9 mouse cellular contexts compared by ENCODE assay signal in genomic region chr15:102116753-102117415, GRCm38 (mm10). TPM values are rescaled to one million over a fixed set of nuclear protein-coding genes. Genes with fewer than 3 reads are reported as not detected.
DNase-seq lines count a peak whose midpoint lies in the region; ATAC-seq and TF ChIP-seq lines count a peak whose summit lies in the region.
"Had no signal": no experiment of that assay in that cellular context is flagged by ENCODE, and none has a peak within 500 bp of the region (broad histone marks: within the 10 kb centered on the region; RNA-seq: fewer than 3 reads in every experiment).

No protein-coding gene starts in this region.

- TF ChIP-seq CTCF in lung, postnatal 0 days (IDR thresholded peaks at IDR 0.05) = no peak

- no peak for TF ChIP-seq EP300 in lung, postnatal 0 days (IDR thresholded peaks at IDR 0.05)

- no peak overlapping the region for H3K27ac ChIP-seq in lung, postnatal 0 days (ENCODE audit: low read length)
- peak overlapping the region; percentile 84 for H3K27ac ChIP-seq in forebrain, embryonic 13.5 days
- H3K27ac ChIP-seq in neural tube, embryonic 14.5 days (ENCODE audit: low read depth, low read length) = peak overlapping the region; percentile 7; the same call in 1 of the 2 replicates
- H3K27ac ChIP-seq: limb, embryonic 13.5 days had no signal

- peak; percentile 9; the same call in 1 of the 2 replicates for ATAC-seq in lung, postnatal 0 days
- ATAC-seq in forebrain, embryonic 13.5 days = peak; percentile 73
- ATAC-seq in neural tube, embryonic 14.5 days (ENCODE audit: low read depth) = peak; percentile 72

- H3K4me1 ChIP-seq in lung, postnatal 0 days (ENCODE audit: insufficient read depth, low read depth, low read length) = no peaks in the 10 kb centered on the region
- H3K4me1 ChIP-seq in forebrain, embryonic 13.5 days = peaks cover 29% of the 10 kb centered on the region
- peaks cover 3% of the 10 kb centered on the region; the same call in 1 of the 2 replicates for H3K4me1 ChIP-seq in neural tube, embryonic 14.5 days (ENCODE audit: control insufficient read depth, insufficient read depth, low read length)

- peak; percentile 19 to 35 for DNase-seq in heart, adult 9 months (ENCODE audit: low spot score in 2 of 2)
- no peak for DNase-seq in heart, adult 8-10 months (ENCODE audit: low spot score)
- DNase-seq in lung, postnatal 0 days (ENCODE audit: low spot score) = peak; percentile 13
- no peak for DNase-seq in lung, postnatal 4 days
- no peak for DNase-seq in thymus, postnatal 36 days
- DNase-seq in layer of hippocampus, adult 8-10 months (ENCODE audit: low spot score in 2 of 2) = no peak

- H3K9me3 ChIP-seq in lung, postnatal 0 days (ENCODE audit: low read length) = no peaks in the 10 kb centered on the region
- H3K9me3 ChIP-seq in forebrain, embryonic 13.5 days (replicated peaks) = no peaks in the 10 kb centered on the region
- H3K9me3 ChIP-seq in neural tube, embryonic 14.5 days (ENCODE audit: control insufficient read depth, low read length) = no peaks in the 10 kb centered on the region
- H3K9me3 ChIP-seq: limb, embryonic 13.5 days had no signal

- H3K4me3 ChIP-seq in lung, postnatal 0 days (ENCODE audit: low read depth, low read length) = no peak overlapping the region
- H3K4me3 ChIP-seq in forebrain, embryonic 13.5 days = no peak overlapping the region
- H3K4me3 ChIP-seq in neural tube, embryonic 14.5 days (ENCODE audit: low read depth, low read length) = no peak overlapping the region
- H3K4me3 ChIP-seq: limb, embryonic 13.5 days had no signal

- H3K9ac ChIP-seq in lung, postnatal 0 days (replicated peaks; ENCODE audit: low read depth) = no peak overlapping the region
- no peak overlapping the region for H3K9ac ChIP-seq in forebrain, embryonic 13.5 days
- H3K9ac ChIP-seq in neural tube, embryonic 14.5 days (replicated peaks; ENCODE audit: low read depth, low read length) = no peak overlapping the region
- H3K9ac ChIP-seq: limb, embryonic 13.5 days had no signal

- H3K4me2 ChIP-seq in lung, postnatal 0 days (replicated peaks; ENCODE audit: low read depth, low read length) = no peak overlapping the region
- no peak overlapping the region for H3K4me2 ChIP-seq in forebrain, embryonic 13.5 days
- H3K4me2 ChIP-seq in neural tube, embryonic 14.5 days (ENCODE audit: low read depth, low read length) = no peak overlapping the region
- H3K4me2 ChIP-seq: limb, embryonic 13.5 days had no signal

- WGBS in lung, postnatal 0 days = 70% methylated on average over 11 of the region's 11 CpGs
- 58% methylated on average over 11 of the region's 11 CpGs for WGBS in forebrain, embryonic 13.5 days
- 70% methylated on average over 11 of the region's 11 CpGs for WGBS in neural tube, embryonic 14.5 days

- peaks cover 53% of the 10 kb centered on the region for H3K36me3 ChIP-seq in lung, postnatal 0 days (ENCODE audit: insufficient read depth, low read length)
- H3K36me3 ChIP-seq in forebrain, embryonic 13.5 days (ENCODE audit: poor library complexity, severe bottlenecking) = peaks cover 60% of the 10 kb centered on the region
- peaks cover 31% of the 10 kb centered on the region for H3K36me3 ChIP-seq in neural tube, embryonic 14.5 days (ENCODE audit: control insufficient read depth, insufficient read depth, low read length)

- no peaks in the 10 kb centered on the region for H3K27me3 ChIP-seq in lung, postnatal 0 days (replicated peaks; ENCODE audit: insufficient read depth, low read length)
- H3K27me3 ChIP-seq in forebrain, embryonic 13.5 days = 0 out of 2 replicates have a peak, but pooled peaks cover 2% of the 10 kb centered on the region
- H3K27me3 ChIP-seq in neural tube, embryonic 14.5 days (ENCODE audit: control insufficient read depth, insufficient read depth, low read length) = no peaks in the 10 kb centered on the region
- H3K27me3 ChIP-seq: limb, embryonic 13.5 days had no signal

RNA-seq across cellular contexts. Expression of gene Tns2, which starts 16.7 kb away (rescaled TPM):
- 100 to 1,000 TPM; 123 to 146 (median 133) TPM for total RNA-seq in heart, adult 8-10 months (2022)
- polyA plus RNA-seq in lung, postnatal 0 days (2015; fragmentation: Nextera tagmentation; extraction: Ambion mirVana) = 48.7 and 51.6 TPM in 2 replicates
- polyA plus RNA-seq in forebrain, embryonic 13.5 days (2015; fragmentation: Nextera tagmentation; extraction: Ambion mirVana) = 4.5 and 6.7 TPM in 2 replicates
- polyA plus RNA-seq in neural tube, embryonic 14.5 days (2014; fragmentation: Nextera tagmentation; extraction: Ambion mirVana) = 4.3 and 9.5 TPM in 2 replicates
- total RNA-seq in layer of hippocampus, adult 8-10 months (2022) = 10 to 100 TPM; 22.4 to 26.9 (median 24.8) TPM

RNA-seq across cellular contexts. Expression of gene Spryd3, which starts 19.1 kb away (rescaled TPM):
- total RNA-seq in heart, adult 8-10 months (2022) = 10 to 100 TPM; 13.2 to 16.8 (median 15.6) TPM
- 20.4 and 22.2 TPM in 2 replicates for polyA plus RNA-seq in lung, postnatal 0 days (2015; fragmentation: Nextera tagmentation; extraction: Ambion mirVana)
- polyA plus RNA-seq in forebrain, embryonic 13.5 days (2015; fragmentation: Nextera tagmentation; extraction: Ambion mirVana) = 21.7 and 25.4 TPM in 2 replicates
- polyA plus RNA-seq in neural tube, embryonic 14.5 days (2014; fragmentation: Nextera tagmentation; extraction: Ambion mirVana) = 59.6 and 61.8 TPM in 2 replicates
- 100 to 1,000 TPM; 144 to 152 (median 146) TPM for total RNA-seq in layer of hippocampus, adult 8-10 months (2022)

RNA-seq across cellular contexts. Expression of gene Igfbp6, which starts 27.3 kb away (rescaled TPM):
- total RNA-seq in heart, adult 8-10 months (2022) = 10 to 100 TPM; 20.6 to 52.4 (median 26.0) TPM
- polyA plus RNA-seq in lung, postnatal 0 days (2015; fragmentation: Nextera tagmentation; extraction: Ambion mirVana) = 109 and 123 TPM in 2 replicates
- polyA plus RNA-seq in forebrain, embryonic 13.5 days (2015; fragmentation: Nextera tagmentation; extraction: Ambion mirVana) = 0.37 and 0.40 TPM in 2 replicates
- 0.74 and 1.7 TPM in 2 replicates for polyA plus RNA-seq in neural tube, embryonic 14.5 days (2014; fragmentation: Nextera tagmentation; extraction: Ambion mirVana)
- 10 to 100 TPM; 11.2 to 13.6 (median 12.7) TPM for total RNA-seq in layer of hippocampus, adult 8-10 months (2022)

RNA-seq across cellular contexts. Expression of gene Soat2, which starts 33.4 kb away (rescaled TPM):
- under 1 TPM in 3 of 4 experiments, not detected in 1; 0.11 to 0.13 (median 0.12) TPM for total RNA-seq in heart, adult 8-10 months (2022)
- polyA plus RNA-seq in lung, postnatal 0 days (2015; fragmentation: Nextera tagmentation; extraction: Ambion mirVana) = 0.08 and 0.16 TPM in 2 replicates
- 0.10 TPM in 1 of 2 replicates, not detected in the other for polyA plus RNA-seq in forebrain, embryonic 13.5 days (2015; fragmentation: Nextera tagmentation; extraction: Ambion mirVana)
- not detected in 2 replicates for polyA plus RNA-seq in neural tube, embryonic 14.5 days (2014; fragmentation: Nextera tagmentation; extraction: Ambion mirVana)
- total RNA-seq in layer of hippocampus, adult 8-10 months (2022) = under 1 TPM in 2 of 4 experiments, not detected in 2; 0.20 to 0.39 TPM

RNA-seq across cellular contexts. Expression of gene Eif4b, which starts 43.3 kb away (rescaled TPM):
- total RNA-seq in heart, adult 8-10 months (2022) = 100 to 1,000 TPM; 161 to 190 (median 169) TPM
- 54.0 and 61.8 TPM in 2 replicates for polyA plus RNA-seq in lung, postnatal 0 days (2015; fragmentation: Nextera tagmentation; extraction: Ambion mirVana)
- 90.5 and 102 TPM in 2 replicates for polyA plus RNA-seq in forebrain, embryonic 13.5 days (2015; fragmentation: Nextera tagmentation; extraction: Ambion mirVana)
- polyA plus RNA-seq in neural tube, embryonic 14.5 days (2014; fragmentation: Nextera tagmentation; extraction: Ambion mirVana) = 77.6 and 96.9 TPM in 2 replicates
- 100 to 1,000 TPM; 175 to 212 (median 192) TPM for total RNA-seq in layer of hippocampus, adult 8-10 months (2022)

Comparison
In these comparisons a context has a peak if more than half of its experiments do, and no peak if none do; other contexts are left out.
1. DNase-seq: peak in heart, adult 9 months (2 of 2) and lung, postnatal 0 days (single experiment); none in heart, adult 8-10 months (single experiment), lung, postnatal 4 days (0 of 2), thymus, postnatal 36 days (0 of 2) and layer of hippocampus, adult 8-10 months (0 of 2).
2. ATAC-seq: peak in every context shown above with its lines; median percentile 73 in forebrain, embryonic 13.5 days; 72 in neural tube, embryonic 14.5 days; 9 in lung, postnatal 0 days.
3. RNA of gene Igfbp6, which starts 27.3 kb away (polyA plus RNA-seq): 109 to 123 TPM in lung, postnatal 0 days; 0.74 to 1.7 TPM in neural tube, embryonic 14.5 days and 0.37 to 0.40 TPM in forebrain, embryonic 13.5 days; every median in the first group is over 10 times any median in the second.